Mouse (Mus musculus) heart, postnatal 0 days (tissue): ENCODE data around the gene Clba1.

ENCODE experiments used
- CTCF ChIP-seq: IDR thresholded peaks from 2 replicates; pipeline ENCODE4 v1.5.1; 2016; ENCODE audit warnings: antibody characterized with exemption, control low read depth, low read depth
- EP300 ChIP-seq: IDR thresholded peaks from 2 replicates; pipeline ENCODE4 v1.6.1; 2016; ENCODE audit warnings: antibody characterized with exemption, low read depth

GRCm38 (mm10) chr12:112830570-112830969, 21.8 kb downstream of the Clba1 start:
- TF ChIP-seq CTCF (no peak), EP300 (no peak)
